Mouse (Mus musculus) midbrain, postnatal 0 days (tissue): ENCODE data around the gene Olfr670. TPM values are rescaled to one million over a fixed set of nuclear protein-coding genes. Genes with fewer than 3 reads are reported as not detected.
A peak's percentile ranks its signal among the peaks of the same experiment; 100 is the strongest.
"Not testable (repeated sequence)": the region's sequence is repeated elsewhere in the genome, so short reads cannot be mapped to it uniquely, and the experiment has no call there.

Experiments
- ATAC-seq: fragments of 200-750 bp; cut with Nextera tagmentation; 2 replicates; pipeline ENCODE4 v1.8.0; 2017; ENCODE audit warnings: moderate number of reproducible peaks, mild to moderate bottlenecking, moderate TSS enrichment, moderate library complexity; ENCODE audit not compliant: low FRiP score
- DNase-seq: peaks from one replicate; pipeline ENCODE4 v3.0.0-alpha.2; 2015; ENCODE audit warnings: low spot score
- H3K27ac ChIP-seq: fragments of 300-500 bp; sonication (generic); 2 replicates; pipeline ENCODE4 v1.5.1; 2014; ENCODE audit warnings: low read depth, mild to moderate bottlenecking, low read length, mixed read lengths
- H3K27me3 ChIP-seq: fragments of 300-500 bp; sonication (generic); 2 replicates; pipeline ENCODE4 v1.6.1; 2014; ENCODE audit warnings: low read length, control low read depth, mixed read lengths; ENCODE audit not compliant: insufficient read depth
- H3K36me3 ChIP-seq: fragments of 300-500 bp; sonication (generic); 2 replicates; pipeline ENCODE4 v1.6.1; 2014; ENCODE audit warnings: low read length, control low read depth, mixed read lengths; ENCODE audit not compliant: insufficient read depth
- H3K4me1 ChIP-seq: fragments of 300-500 bp; sonication (generic); 2 replicates; pipeline ENCODE4 v1.6.1; 2014; ENCODE audit warnings: mild to moderate bottlenecking, control low read depth, antibody characterized with exemption, low read length, mixed read lengths; ENCODE audit not compliant: insufficient read depth
- H3K4me2 ChIP-seq: fragments of 300-500 bp; sonication (generic); 2 replicates; pipeline ENCODE4 v1.6.1; 2014; ENCODE audit warnings: low read depth, mild to moderate bottlenecking, low read length, mixed read lengths; ENCODE audit not compliant: poor library complexity, severe bottlenecking
- H3K4me3 ChIP-seq: fragments of 300-500 bp; sonication (generic); 2 replicates; pipeline ENCODE4 v1.5.1; 2014; ENCODE audit warnings: low read depth, mild to moderate bottlenecking, low read length, moderate library complexity
- H3K9ac ChIP-seq: fragments of 300-500 bp; sonication (generic); replicated peaks from 2 replicates; pipeline ENCODE4 v1.6.1; 2014; ENCODE audit warnings: mild to moderate bottlenecking, low read length, moderate library complexity, mixed read lengths; ENCODE audit not compliant: poor library complexity, severe bottlenecking
- H3K9me3 ChIP-seq: fragments of 300-500 bp; sonication (generic); 2 replicates; pipeline ENCODE4 v1.6.1; 2016; ENCODE audit warnings: low read length, control low read depth
- CTCF ChIP-seq: IDR thresholded peaks from 2 replicates; pipeline ENCODE4 v1.5.1; 2016; ENCODE audit warnings: antibody characterized with exemption, mild to moderate bottlenecking
- WGBS: fragments of 180-500 bp; shearing (Covaris S2); extraction: QIAGEN DNeasy Blood & Tissue Kit; methylation state at CpG from one replicate; pipeline ENCODE4 v1.1.7; 2014; 5-methylcytosine and 5-hydroxymethylcytosine counted together
- polyA plus RNA-seq: library from polyadenylated mRNA; unstranded; fragments of >200 nt; fragmentation: Nextera tagmentation; extraction: Ambion mirVana; gene quantifications from 2 replicates; pipeline ENCODE4 v1.2.1, GENCODE M21; 2015
- total RNA-seq: library from RNA; depleted of rRNA; stranded (reverse); fragments of >200 nt; gene quantifications from 2 replicates; pipeline ENCODE4 v1.2.3, GENCODE M21; 2014; rRNA removed

The Olfr670 gene
- total RNA-seq (not detected in 2 replicates), polyA plus RNA-seq (not detected in 2 replicates)

- Histone ChIP-seq H3K27ac (no peak within 1 kb of the TSS), H3K4me2 (no peak within 1 kb of the TSS), H3K4me3 (no peak within 1 kb of the TSS), H3K9me3 (no peaks in the 10 kb centered on the region), H3K4me1 (no peaks in the 10 kb centered on the region), H3K27me3 (no peaks in the 10 kb centered on the region), H3K36me3 (no peaks in the 10 kb centered on the region), H3K9ac (no peak within 1 kb of the TSS)
- DNase-seq, result no peak
- no peak for TF ChIP-seq CTCF
- no peak for ATAC-seq
- WGBS, result 52% methylated on average over 1 of the region's 1 CpGs
Observed at GRCm38 (mm10) chr7:104962520-104962919, at the start of gene Olfr670. Olfr670 (minus strand) TSS chr7:104962620.

- Histone ChIP-seq H3K9me3 (no peaks in the 10 kb centered on the region), H3K4me1 (no peaks in the 10 kb centered on the region), H3K27ac (no peak within 1 kb of the TSS), H3K9ac (no peak within 1 kb of the TSS), H3K4me3 (no peak within 1 kb of the TSS), H3K27me3 (no peaks in the 10 kb centered on the region), H3K36me3 (no peaks in the 10 kb centered on the region), H3K4me2 (no peak within 1 kb of the TSS)
- DNase-seq (no peak), ATAC-seq (no peak)
- TF ChIP-seq CTCF, result no peak
Observed at GRCm38 (mm10) chr7:105001929-105002328, 39.5 kb upstream of the Olfr670 start, which contains the start of gene Olfr672. Olfr672 (minus strand) TSS chr7:105002029.

- Histone ChIP-seq H3K9ac (no peak within 1 kb of the TSS), H3K4me1 (no peaks in the 10 kb centered on the region), H3K4me3 (no peak within 1 kb of the TSS), H3K9me3 (no peaks in the 10 kb centered on the region), H3K4me2 (no peak within 1 kb of the TSS), H3K27me3 (no peaks in the 10 kb centered on the region), H3K36me3 (no peaks in the 10 kb centered on the region), H3K27ac (no peak within 1 kb of the TSS)
- no peak for TF ChIP-seq CTCF
- ATAC-seq (no peak), DNase-seq (no peak)
- WGBS, result 75% methylated on average over 1 of the region's 1 CpGs
Observed at GRCm38 (mm10) chr7:104979026-104979425, 16.6 kb upstream of the Olfr670 start, which contains the start of gene Olfr671. Olfr671 (minus strand) TSS chr7:104979126.

- not testable (repeated sequence) for H3K4me3 ChIP-seq, H3K27ac ChIP-seq, H3K4me2 ChIP-seq, H3K27me3 ChIP-seq, ATAC-seq, H3K4me1 ChIP-seq, H3K36me3 ChIP-seq, H3K9ac ChIP-seq, H3K9me3 ChIP-seq, DNase-seq
- 80% methylated on average over 2 of the region's 2 CpGs for WGBS
- TF ChIP-seq CTCF, result peak; percentile 53
Observed at GRCm38 (mm10) chr7:104972507-104972906, 10.1 kb upstream of the Olfr670 start.

- not testable (repeated sequence) for H3K9ac ChIP-seq, H3K9me3 ChIP-seq, H3K4me1 ChIP-seq, DNase-seq, H3K27me3 ChIP-seq, H3K27ac ChIP-seq, H3K4me3 ChIP-seq, ATAC-seq, H3K36me3 ChIP-seq, H3K4me2 ChIP-seq
- WGBS, result 94% methylated on average over 16 of the region's 16 CpGs
Observed at GRCm38 (mm10) chr7:104950234-104950633, 12.2 kb downstream of the Olfr670 start.

- ATAC-seq (no peak), DNase-seq (no peak)
- H3K4me3 ChIP-seq, result no peak within 1 kb of the TSS
- no peak within 1 kb of the TSS for H3K27ac ChIP-seq
- H3K4me2 ChIP-seq, result no peak within 1 kb of the TSS
- TF ChIP-seq CTCF, result no peak
- no peaks in the 10 kb centered on the region for H3K27me3 ChIP-seq
- H3K9ac ChIP-seq, result no peak within 1 kb of the TSS
- H3K4me1 ChIP-seq, result no peaks in the 10 kb centered on the region
- 89% methylated on average over 1 of the region's 1 CpGs for WGBS
- H3K9me3 ChIP-seq, result no peaks in the 10 kb centered on the region
- H3K36me3 ChIP-seq, result no peaks in the 10 kb centered on the region
Observed at GRCm38 (mm10) chr7:104933940-104934339, 28.5 kb downstream of the Olfr670 start, which contains the start of gene Olfr669. Olfr669 (plus strand) TSS chr7:104934240.
